Mouse (Mus musculus) midbrain, embryonic 11.5 days (tissue): Measurements from ENCODE around the gene Vax2. TPM values are rescaled to one million over a fixed set of nuclear protein-coding genes. Genes with fewer than 3 reads are reported as not detected.

Experiments used
- polyA plus RNA-seq: library from polyadenylated mRNA; unstranded; fragments of >200 nt; fragmentation: Nextera tagmentation; extraction: Ambion mirVana; gene quantifications from 2 replicates; pipeline ENCODE4 v1.2.1, GENCODE M21; 2014

Gene Vax2
- polyA plus RNA-seq, 1 experiment from 2014 or later: 0.25 TPM

Other genes with a start within 250 kb of the Vax2 start
- gene Dguok, start 204.3 kb upstream of the Vax2 start, polyA plus RNA-seq: 50.5 and 57.3 TPM in 2 replicates
- gene Actg2, start 175.0 kb upstream of the Vax2 start, polyA plus RNA-seq: 2.6 and 3.2 TPM in 2 replicates
- gene Stambp, start 138.5 kb upstream of the Vax2 start, polyA plus RNA-seq: 28.3 and 30.3 TPM in 2 replicates
- gene Clec4f, start 55.1 kb upstream of the Vax2 start, polyA plus RNA-seq: not detected in 2 replicates
- gene Cd207, start 33.4 kb upstream of the Vax2 start, polyA plus RNA-seq: not detected in 2 replicates
- gene Atp6v1b1, start 31.7 kb downstream of the Vax2 start, polyA plus RNA-seq: not detected in 2 replicates
- 0.18 TPM in 1 of 2 replicates, not detected in the other for gene Ankrd53, start 51.4 kb downstream of the Vax2 start, polyA plus RNA-seq
- gene Tex261, start 64.5 kb downstream of the Vax2 start, polyA plus RNA-seq: 49.0 and 56.9 TPM in 2 replicates
- gene Nagk, start 83.7 kb downstream of the Vax2 start, polyA plus RNA-seq: 31.8 and 36.1 TPM in 2 replicates
- 19.7 and 23.9 TPM in 2 replicates for gene Paip2b, start 120.5 kb downstream of the Vax2 start, polyA plus RNA-seq
- gene Zfp638, start 155.8 kb downstream of the Vax2 start, polyA plus RNA-seq: 102 and 120 TPM in 2 replicates